Mouse (Mus musculus): ENCODE results near the gene Arl6ip4.

- no peak for TF ChIP-seq POLR2A (IDR thresholded peaks at IDR 0.05; ENCODE audit: borderline replicate concordance, extremely low read depth, low read depth, low read length)
- TF ChIP-seq CTCF (IDR thresholded peaks at IDR 0.05; ENCODE audit: insufficient read depth, low read length), result no peak
Measured at GRCm38 (mm10) chr5:124085513-124085912, 30.4 kb upstream of the Arl6ip4 start.
